Mouse (Mus musculus) MEL (cell line): ENCODE data around the gene Ctbs. TPM values are rescaled to one million over a fixed set of nuclear protein-coding genes. Genes with fewer than 3 reads are reported as not detected.

ENCODE experiments used
- DNase-seq: peaks from one replicate; pipeline ENCODE4 v3.0.0; 2011; ENCODE audit warnings: low read depth, low spot score
- H3K27ac ChIP-seq: 2 replicates; pipeline ENCODE4 v1.5.1; 2012; ENCODE audit warnings: low read depth, mild to moderate bottlenecking, control low read depth, low read length, moderate library complexity; ENCODE audit not compliant: control insufficient read depth
- H3K27me3 ChIP-seq, 2 experiments: fragments of 150-350 bp in 1 of 2; sonication (generic) in 1 of 2; 2 replicates each; pipeline ENCODE4 v1.6.1; 2012; ENCODE audit warnings: low read length in 2 of 2, mild to moderate bottlenecking in 2 of 2, improper control_type of control experiment in 1 of 2, moderate library complexity in 1 of 2; ENCODE audit not compliant: insufficient read depth in 2 of 2, control insufficient read depth in 1 of 2
- H3K36me3 ChIP-seq, 2 experiments: 2 replicates each; pipeline ENCODE4 v1.6.1; 2012 to 2014; ENCODE audit warnings: low read length in 2 of 2, improper control_type of control experiment in 1 of 2, inconsistent platforms in 1 of 2, mild to moderate bottlenecking in 1 of 2; ENCODE audit not compliant: insufficient read depth in 2 of 2, control insufficient read depth in 1 of 2
- H3K4me1 ChIP-seq, 2 experiments: fragments of 150-350 bp in 1 of 2; sonication (generic) in 1 of 2; 2 replicates each; pipeline ENCODE4 v1.6.1; 2012; ENCODE audit warnings: low read length in 2 of 2, improper control_type of control experiment in 1 of 2, mild to moderate bottlenecking in 1 of 2; ENCODE audit not compliant: insufficient read depth in 2 of 2, control insufficient read depth in 1 of 2
- H3K4me3 ChIP-seq, 2 experiments: fragments of 150-350 bp in 1 of 2; sonication (generic) in 1 of 2; 2 replicates each; pipeline ENCODE4 v1.5.1; 2012; ENCODE audit warnings: low read depth in 2 of 2, low read length in 2 of 2, mild to moderate bottlenecking in 2 of 2, moderate library complexity in 2 of 2, control low read depth in 1 of 2, improper control_type of control experiment in 1 of 2; ENCODE audit not compliant: control insufficient read depth in 1 of 2, insufficient read depth in 1 of 2
- H3K79me2 ChIP-seq: 2 replicates; pipeline ENCODE4 v1.6.1; 2012; ENCODE audit warnings: mild to moderate bottlenecking, low read length, moderate library complexity; ENCODE audit not compliant: control insufficient read depth, poor library complexity, insufficient read depth
- H3K9ac ChIP-seq: 2 replicates; pipeline ENCODE4 v1.6.1; 2012; ENCODE audit warnings: low read depth, mild to moderate bottlenecking, control low read depth, low read length, moderate library complexity; ENCODE audit not compliant: control insufficient read depth, poor library complexity, severe bottlenecking
- H3K9me3 ChIP-seq: fragments of 150-350 bp; sonication (generic); replicated peaks from 2 replicates; pipeline ENCODE4 v1.6.1; 2012; ENCODE audit warnings: mild to moderate bottlenecking, low read length, improper control_type of control experiment, moderate library complexity; ENCODE audit not compliant: insufficient read depth
- BHLHE40 ChIP-seq: IDR thresholded peaks from 2 replicates; pipeline ENCODE4 v1.6.1; 2012; ENCODE audit warnings: low read depth, mild to moderate bottlenecking, inconsistent platforms, low read length, improper control_type of control experiment, borderline replicate concordance
- CTCF ChIP-seq, 3 experiments: IDR thresholded peaks in 2 of 3; conservative IDR thresholded peaks in 1 of 3; 2 replicates each; pipeline ENCODE4 v1.5.1; 2011 to 2012; ENCODE audit warnings: low read length in 3 of 3, low read depth in 2 of 3, mild to moderate bottlenecking in 2 of 3, improper control_type of control experiment in 1 of 3, inconsistent platforms in 1 of 3, mixed read lengths in 1 of 3, moderate library complexity in 1 of 3; ENCODE audit not compliant: control insufficient read depth in 1 of 3, insufficient read depth in 1 of 3, poor library complexity in 1 of 3, severe bottlenecking in 1 of 3
- E2F4 ChIP-seq: IDR thresholded peaks from 2 replicates; pipeline ENCODE4 v1.6.1; 2011; ENCODE audit warnings: low read depth, low read length, improper control_type of control experiment, borderline replicate concordance
- EP300 ChIP-seq, 2 experiments: IDR thresholded peaks; 2 replicates each; pipeline ENCODE4 v1.6.1; 2011; ENCODE audit warnings: improper control_type of control experiment in 2 of 2, low read length in 2 of 2, low read depth in 1 of 2, mild to moderate bottlenecking in 1 of 2
- ETS1 ChIP-seq: IDR thresholded peaks from 2 replicates; pipeline ENCODE4 v1.6.1; 2012; ENCODE audit warnings: low read depth, mild to moderate bottlenecking, inconsistent platforms, low read length, improper control_type of control experiment, moderate library complexity
- GABPA ChIP-seq: IDR thresholded peaks from 2 replicates; pipeline ENCODE4 v1.6.1; 2012; ENCODE audit warnings: low read depth, mild to moderate bottlenecking, inconsistent platforms, low read length, improper control_type of control experiment, moderate library complexity
- JUND ChIP-seq: IDR thresholded peaks from 2 replicates; pipeline ENCODE4 v1.6.1; 2011; ENCODE audit warnings: low read depth, mild to moderate bottlenecking, improper control_type of control experiment, low read length
- MAX ChIP-seq: IDR thresholded peaks from 2 replicates; pipeline ENCODE4 v1.6.1; 2011; ENCODE audit warnings: low read length, improper control_type of control experiment
- MAZ ChIP-seq: IDR thresholded peaks from 2 replicates; pipeline ENCODE4 v1.6.1; 2012; ENCODE audit warnings: low read depth, mild to moderate bottlenecking, inconsistent platforms, low read length, improper control_type of control experiment
- NELFE ChIP-seq: IDR thresholded peaks from 2 replicates; pipeline ENCODE4 v1.6.1; 2011; ENCODE audit warnings: low read depth, low read length, improper control_type of control experiment
- POLR2A ChIP-seq, 2 experiments: IDR thresholded peaks; 2 replicates each; pipeline ENCODE4 v1.6.1; 2011 to 2012; ENCODE audit warnings: low read length in 2 of 2, mild to moderate bottlenecking in 2 of 2, control low read depth in 1 of 2, improper control_type of control experiment in 1 of 2, low read depth in 1 of 2, moderate library complexity in 1 of 2; ENCODE audit not compliant: control insufficient read depth in 1 of 2, insufficient read depth in 1 of 2, poor library complexity in 1 of 2
- POLR2AphosphoS2 ChIP-seq: IDR thresholded peaks from 2 replicates; pipeline ENCODE4 v1.6.1; 2011; ENCODE audit warnings: low read length, improper control_type of control experiment
- POLR2AphosphoS5 ChIP-seq: IDR thresholded peaks from 2 replicates; pipeline ENCODE4 v1.6.1; 2012; ENCODE audit warnings: low read depth, borderline replicate concordance, mild to moderate bottlenecking, inconsistent platforms, low read length, moderate library complexity, mixed read lengths
- SIN3A ChIP-seq: IDR thresholded peaks from 2 replicates; pipeline ENCODE4 v1.6.1; 2012; ENCODE audit warnings: low read length, improper control_type of control experiment, inconsistent platforms
- SMC3 ChIP-seq: IDR thresholded peaks from 2 replicates; pipeline ENCODE4 v1.6.1; 2011; ENCODE audit warnings: low read depth, low read length, improper control_type of control experiment
- TBP ChIP-seq: IDR thresholded peaks from 2 replicates; pipeline ENCODE4 v1.8.0; 2011; ENCODE audit warnings: low read depth, low read length, improper control_type of control experiment
- polyA plus RNA-seq, 2 experiments: library from polyadenylated mRNA; stranded (reverse) in 1 of 2; unstranded in 1 of 2; fragments of >175 nt in 1 of 2; fragments of >200 nt in 1 of 2; gene quantifications; 2 replicates each; pipeline versions ENCODE4 v1.2.1 to v1.2.4; 2012; ENCODE audit warnings: low replicate concordance in 2 of 2, low read depth in 1 of 2; ENCODE audit not compliant: insufficient read length in 2 of 2, insufficient read depth in 1 of 2, missing spikeins in 1 of 2
- total RNA-seq: library from RNA; depleted of rRNA; stranded (reverse); fragments of 300-350 nt; gene quantifications from 2 replicates; pipeline ENCODE4 v1.2.3, GENCODE M21; 2012

The Ctbs gene
- total and polyA plus RNA-seq, 3 experiments: 3.2 to 5.1 TPM; not detected in 1

- Histone ChIP-seq H3K9ac (peak overlapping the region; percentile 95), H3K36me3 (peaks cover 0 to 8% of the 10 kb centered on the region in 2 experiments; a peak in 2 of 4 replicates), H3K79me2 (no peaks in the 10 kb centered on the region), H3K4me3 (peak overlapping the region; percentile 67 to 98), H3K9me3 (no peaks in the 10 kb centered on the region), H3K27ac (peak overlapping the region; percentile 83), H3K4me1 (peaks cover 0 to 11% of the 10 kb centered on the region in 2 experiments; a peak in 3 of 4 replicates), H3K27me3 (no peaks in the 10 kb centered on the region)
- TF ChIP-seq BHLHE40 (no peak), SIN3A (peak; percentile 64; the same call in 1 of the 2 replicates), SMC3 (no peak), ETS1 (0 out of 2 replicates have a peak, but pooled peaks have one; percentile 38), NELFE (peak; percentile 86), POLR2A (IDR thresholded peaks at IDR 0.05; ENCODE audit: control insufficient read depth in 1 of 2, insufficient read depth in 1 of 2, low read depth in 1 of 2, low read length in 2 of 2, poor library complexity in 1 of 2) (peak; percentile 78 to 94), MAZ (no peak), POLR2AphosphoS2 (no peak; the same call in 1 of the 2 replicates), E2F4 (no peak), POLR2AphosphoS5 (peak; percentile 84; the same call in 1 of the 2 replicates), EP300 (IDR thresholded peaks at IDR 0.05; ENCODE audit: low read depth in 1 of 2, low read length in 2 of 2) (peak; percentile 6 to 29; a peak in 1 of 4 replicates), TBP (peak; percentile 69), JUND (no peak)
- DNase-seq: peak; percentile 95
Measured at GRCm38 (mm10) chr3:146450371-146450841, 811 bp downstream of the Ctbs start.

DNA sequence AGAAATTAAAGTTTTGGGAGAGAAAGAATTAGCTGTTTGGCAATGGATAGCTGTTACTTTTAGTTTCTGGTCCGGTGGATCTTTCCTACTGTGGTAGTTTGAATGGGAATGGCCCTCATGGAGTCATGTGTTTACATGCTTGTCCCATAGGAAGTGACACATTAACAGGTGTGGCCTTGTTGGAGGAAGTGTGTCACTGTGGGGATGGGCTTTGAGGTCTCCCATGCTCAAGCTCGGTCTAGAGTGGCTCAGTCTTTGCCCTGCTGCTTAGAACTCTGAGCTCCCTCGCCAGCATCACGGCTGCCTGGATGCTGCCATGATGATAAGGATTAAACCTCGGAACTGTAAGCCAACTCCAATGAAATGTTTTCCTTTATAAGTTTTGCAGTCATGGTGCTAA, 1.8 kb downstream of the Ctbs start:
- TF ChIP-seq MAX (no peak), SIN3A (0 out of 2 replicates have a peak, but pooled peaks have one; percentile 25)
- Histone ChIP-seq H3K9ac (no peak overlapping the region), H3K27me3 (no peaks in the 10 kb centered on the region), H3K79me2 (no peaks in the 10 kb centered on the region), H3K9me3 (no peaks in the 10 kb centered on the region), H3K27ac (no peak overlapping the region), H3K4me1 (peaks cover 0 to 11% of the 10 kb centered on the region in 2 experiments; a peak in 3 of 4 replicates), H3K4me3 (no peak overlapping the region), H3K36me3 (peaks cover 0 to 8% of the 10 kb centered on the region in 2 experiments; a peak in 2 of 4 replicates)
- DNase-seq: peak; percentile 17

DNA sequence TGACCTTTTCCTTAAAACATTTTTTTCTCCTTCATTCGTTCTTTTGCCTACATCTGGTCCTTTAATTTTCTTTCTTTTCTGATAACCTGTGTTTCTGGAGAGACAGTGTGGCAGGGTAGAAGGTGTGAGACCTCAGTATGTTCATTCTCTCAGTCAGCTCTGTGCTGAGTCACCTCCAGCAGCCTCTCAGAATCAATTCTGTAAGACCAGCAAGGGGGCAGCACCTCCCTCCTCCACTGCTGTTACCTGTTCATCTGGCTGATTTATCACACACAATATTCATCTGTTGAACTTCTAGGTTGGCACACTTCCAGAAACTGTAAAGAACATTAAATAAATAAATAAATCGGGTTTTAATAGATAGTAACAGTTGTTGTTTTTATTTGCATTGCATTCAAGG, 13.3 kb downstream of the Ctbs start:
- Histone ChIP-seq H3K36me3 (no peaks in the 10 kb centered on the region; a peak in 1 of 4 replicates), H3K4me3 (no peak overlapping the region), H3K27ac (no peak overlapping the region), H3K27me3 (no peaks in the 10 kb centered on the region)
- TF ChIP-seq CTCF (IDR thresholded peaks at IDR 0.05 in 2 of 3, conservative IDR thresholded peaks at IDR 0.05 in 1 of 3; ENCODE audit: control insufficient read depth in 1 of 3, insufficient read depth in 1 of 3, low read depth in 2 of 3, low read length in 3 of 3, poor library complexity in 1 of 3, severe bottlenecking in 1 of 3) (peak in 2 of 3 experiments; percentile 5 to 17; a peak in 1 of 6 replicates), GABPA (no peak)
- TF ChIP-seq, all 39 proteins: peak for 1
- DNase-seq: no peak
- H3K4me1 ChIP-seq: no peaks in the 10 kb centered on the region
- H3K9ac ChIP-seq: no peak overlapping the region
- H3K9me3 ChIP-seq: no peaks in the 10 kb centered on the region
- no peaks in the 10 kb centered on the region for H3K79me2 ChIP-seq
